Mouse (Mus musculus): ENCODE results near the gene Stpg3.
"Not testable (repeated sequence)": the region's sequence is repeated elsewhere in the genome, so short reads cannot be mapped to it uniquely, and the experiment has no call there.

The Stpg3 gene

DNA sequence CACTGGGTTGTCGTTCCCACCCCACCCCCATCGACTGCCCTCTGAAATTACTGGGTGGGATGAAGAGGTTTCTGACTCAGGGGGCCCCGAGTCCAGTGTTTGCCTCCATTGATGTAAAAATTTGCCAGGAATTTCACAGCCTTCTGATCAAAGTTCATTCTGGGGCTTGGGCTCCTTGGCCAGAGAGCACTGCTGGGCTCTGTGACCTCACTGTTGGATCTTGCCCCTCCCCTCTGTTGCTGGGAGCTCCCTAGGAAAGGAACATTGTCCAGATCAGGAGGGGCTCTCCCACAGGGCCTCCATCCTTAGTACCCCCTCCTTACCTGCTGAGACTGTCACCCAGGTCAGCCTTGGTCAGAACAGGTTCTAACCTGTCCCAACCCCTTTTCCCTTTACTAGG is at the start of gene Stpg3:
Gene Stpg3 (minus strand): TSS at position 194 of the 400 bp plus-strand sequence.
- no peak for DNase-seq (ENCODE audit: low read depth, low spot score)

DNA sequence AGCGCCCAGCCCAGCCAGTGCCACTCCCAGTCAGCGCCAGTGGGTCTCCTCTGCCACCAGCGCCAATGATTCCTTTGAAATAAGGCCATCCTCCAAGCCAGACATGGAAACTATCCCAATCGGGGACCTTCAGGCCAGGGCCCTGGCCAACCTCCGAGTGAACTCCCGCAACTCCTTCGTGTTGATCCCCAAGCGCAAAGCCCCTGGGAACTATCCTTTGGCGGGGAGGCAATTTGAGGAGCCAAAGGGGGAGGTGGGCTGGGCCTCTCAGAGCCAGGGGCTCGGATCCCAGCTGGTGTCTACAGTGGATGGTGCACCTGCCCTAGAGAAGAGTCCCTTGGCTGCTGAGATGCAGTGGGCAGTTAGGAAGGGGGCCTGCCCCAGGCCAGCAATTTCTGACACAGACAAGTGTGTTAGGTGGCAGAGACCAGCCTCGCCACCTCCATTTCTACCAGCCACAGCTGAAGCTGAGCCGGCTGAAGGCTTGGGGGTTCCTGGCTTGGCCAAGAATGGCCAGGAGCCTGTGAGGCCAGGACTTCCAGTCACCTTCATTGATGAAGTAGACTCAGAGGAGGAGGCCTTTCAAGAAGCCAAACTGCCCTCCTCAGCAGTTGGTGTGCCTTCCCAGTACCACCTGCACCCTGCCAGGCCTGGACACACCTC is 49.3 kb upstream of the Stpg3 start:
- DNase-seq (ENCODE audit: low read depth, low spot score): no peak

DNA sequence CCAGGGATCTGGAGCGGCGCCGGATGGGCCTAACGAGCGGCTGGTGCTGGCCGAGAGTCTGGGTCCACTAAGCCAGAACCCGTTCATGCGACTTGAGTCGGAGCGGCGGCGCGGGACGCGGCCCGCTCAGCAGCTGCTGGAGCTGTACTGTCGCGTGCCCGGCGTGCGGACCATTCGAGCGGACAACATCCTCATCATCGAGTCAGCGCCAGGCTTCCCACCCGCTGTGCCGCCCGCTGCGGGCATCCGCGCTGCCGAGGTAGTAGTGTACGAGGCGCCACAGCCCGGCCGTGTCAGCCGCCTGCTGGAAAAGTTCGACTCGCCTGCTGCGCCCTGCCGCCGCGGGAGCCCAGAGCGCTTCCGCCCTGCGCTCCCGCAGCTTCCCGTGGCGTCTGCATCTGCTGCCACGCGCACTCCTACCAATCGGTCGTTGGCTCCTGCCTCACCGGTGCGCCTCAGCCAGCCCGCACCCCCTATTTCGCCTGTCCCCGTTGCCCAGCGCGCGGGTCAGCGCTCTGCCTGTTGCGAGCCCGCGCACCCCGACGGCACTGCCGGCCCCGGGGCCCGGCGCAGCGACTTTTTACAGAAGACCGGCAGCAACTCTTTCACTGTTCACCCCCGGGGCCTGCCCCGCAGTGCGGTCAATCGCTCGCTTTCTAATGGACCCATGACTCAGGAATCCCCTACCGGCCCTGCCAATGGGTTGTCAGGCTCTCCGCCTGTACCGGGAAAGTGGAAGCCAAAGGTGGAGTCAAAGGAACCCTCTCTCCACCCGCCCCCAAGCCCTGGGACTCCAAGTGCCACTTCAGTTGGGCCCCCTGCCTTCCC is 48.6 kb upstream of the Stpg3 start:
- DNase-seq (ENCODE audit: low read depth, low spot score): no peak

DNA sequence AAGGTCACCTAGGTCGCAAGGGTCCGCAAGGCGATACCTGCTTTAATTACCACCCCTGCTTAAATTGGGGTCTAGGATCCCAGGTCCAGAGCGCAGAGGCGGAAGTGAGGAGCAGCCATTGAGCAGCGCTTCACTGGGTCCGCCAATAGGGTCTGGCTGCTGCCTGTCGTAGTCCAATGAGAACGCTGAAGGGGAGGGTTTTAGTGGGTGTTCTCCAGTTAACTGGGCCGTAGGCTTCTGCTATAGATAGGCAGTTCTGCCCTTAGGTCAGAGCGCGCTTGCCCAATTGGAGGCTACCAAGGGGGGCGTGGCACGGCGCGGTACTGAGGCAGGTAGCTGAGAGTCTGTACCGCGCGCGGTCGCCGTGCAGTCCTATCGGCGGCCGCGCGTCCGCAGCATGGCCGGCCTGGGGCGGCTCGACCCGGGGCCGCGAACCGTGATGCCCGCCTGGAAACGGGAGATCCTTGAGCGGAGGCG is 47.9 kb upstream of the Stpg3 start, which contains the start of gene Tprn:
Gene Tprn (plus strand): TSS at position 328 of the 477 bp plus-strand sequence.
- peak; percentile 87 for DNase-seq (ENCODE audit: low read depth, low spot score)

DNA sequence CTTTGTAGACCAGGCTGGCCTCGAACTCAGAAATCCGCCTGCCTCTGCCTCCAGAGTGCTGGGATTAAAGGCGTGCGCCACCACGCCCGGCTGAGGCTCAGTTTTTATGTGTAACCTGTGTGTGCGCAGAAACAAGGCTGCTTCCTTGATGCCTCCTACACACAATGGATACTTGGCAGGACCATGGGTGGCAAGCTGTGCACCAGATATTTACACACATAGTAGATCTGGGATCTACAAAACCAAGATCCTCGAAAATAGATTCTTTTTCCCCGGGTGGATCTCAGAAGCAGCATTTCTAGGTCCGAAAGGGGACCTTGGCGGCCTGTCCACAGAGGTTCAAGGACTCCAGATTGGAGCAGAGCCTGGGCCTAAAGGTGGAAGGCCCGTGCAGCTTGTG is 47.4 kb upstream of the Stpg3 start:
- no peak for DNase-seq (ENCODE audit: low read depth, low spot score)

DNA sequence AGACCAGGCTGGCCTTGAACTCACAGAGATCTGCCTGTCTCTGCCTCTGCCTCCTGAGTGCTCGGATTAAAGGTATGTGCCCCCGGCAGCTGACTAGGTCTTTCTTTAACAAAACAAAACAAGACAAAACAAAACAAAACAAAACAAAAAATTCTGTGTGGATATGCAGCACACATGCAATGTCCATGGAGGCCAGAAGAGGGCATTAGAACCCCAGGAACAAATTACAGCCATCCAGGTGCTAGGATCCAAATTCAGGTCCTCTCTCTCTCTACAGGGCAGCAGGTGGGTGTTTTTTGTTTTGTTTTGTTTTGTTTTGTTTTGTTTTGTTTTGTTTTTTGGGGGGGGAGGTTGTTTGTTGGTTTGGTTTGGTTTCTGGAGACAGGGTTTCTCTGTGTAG is 44.5 kb upstream of the Stpg3 start:
- DNase-seq (ENCODE audit: low read depth, low spot score): no peak

DNA sequence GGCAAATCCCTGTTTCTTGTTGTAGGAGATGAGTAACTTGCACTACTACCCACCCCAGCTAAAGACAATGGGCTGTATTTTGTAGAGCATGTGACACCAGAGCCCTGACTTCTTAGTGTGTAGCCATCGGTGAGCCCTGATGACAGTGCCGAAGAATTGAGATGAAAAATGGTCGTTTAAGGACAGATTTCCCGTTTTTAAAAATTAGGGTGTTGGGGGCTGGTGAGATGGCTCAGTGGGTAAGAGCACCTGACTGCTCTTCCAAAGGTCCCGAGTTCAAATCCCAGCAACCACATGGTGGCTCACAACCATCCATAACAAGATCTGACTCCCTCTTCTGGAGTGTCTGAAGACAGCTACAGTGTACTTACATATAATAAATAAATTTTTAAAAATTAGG is 42.8 kb upstream of the Stpg3 start:
- not testable (repeated sequence) for DNase-seq (ENCODE audit: low read depth, low spot score)

DNA sequence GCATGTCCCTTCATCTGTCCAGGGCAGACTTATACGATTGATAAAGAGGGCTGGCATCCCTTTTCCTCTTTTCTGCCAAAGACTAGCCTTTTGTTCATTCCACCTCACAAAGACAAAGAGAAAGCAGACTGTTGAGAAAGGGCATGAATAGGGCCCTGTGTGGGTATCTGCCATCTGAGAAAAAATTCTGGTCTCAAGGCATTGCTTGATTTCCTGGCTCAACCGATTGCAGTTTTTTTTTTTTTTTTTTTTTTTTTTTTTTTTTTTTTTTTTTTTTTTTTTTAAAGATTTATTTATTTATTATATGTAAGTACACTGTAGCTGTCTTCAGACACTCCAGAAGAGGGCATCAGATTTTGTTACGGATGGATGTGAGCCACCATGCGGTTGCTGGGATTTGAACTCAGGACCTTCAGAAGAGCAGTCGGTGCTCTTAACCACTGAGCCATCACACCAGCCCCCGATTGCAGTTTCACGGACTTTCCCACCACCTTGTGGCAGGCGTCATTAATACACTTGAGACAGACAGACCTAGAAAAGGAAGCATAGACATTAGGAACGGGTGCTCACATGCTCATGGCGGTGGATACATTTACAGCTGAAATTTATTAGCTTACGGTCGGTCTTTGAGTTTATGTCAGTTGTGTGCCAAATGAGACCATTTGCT is 42.1 kb upstream of the Stpg3 start:
- DNase-seq (ENCODE audit: low read depth, low spot score): not testable (repeated sequence)

DNA sequence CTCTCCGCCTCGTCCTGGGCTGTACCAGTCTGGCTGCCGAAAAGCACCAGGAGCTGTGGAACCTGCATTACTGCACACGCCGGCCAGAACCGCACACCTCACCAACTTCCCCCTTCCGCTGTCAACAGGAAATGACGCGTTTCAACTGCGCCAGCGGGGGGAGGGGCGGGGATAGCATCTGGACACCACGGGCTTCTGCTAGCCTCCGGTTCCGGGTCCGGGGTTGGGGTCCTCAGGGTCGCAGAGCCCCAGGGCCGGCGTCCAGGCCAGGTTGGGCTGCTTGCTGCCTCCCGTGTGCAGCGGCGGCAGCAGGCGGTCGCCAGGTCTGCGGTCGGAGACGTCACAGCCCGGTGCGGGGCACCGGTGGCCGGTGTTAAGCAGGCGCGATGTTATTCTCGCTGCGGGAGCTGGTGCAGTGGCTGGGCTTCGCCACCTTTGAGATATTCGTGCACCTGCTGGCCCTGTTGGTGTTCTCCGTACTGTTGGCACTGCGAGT is 40.9 kb upstream of the Stpg3 start, which contains the start of gene Tmem203:
Gene Tmem203 (plus strand): TSS at position 156 of the 496 bp plus-strand sequence.
- DNase-seq (ENCODE audit: low read depth, low spot score): peak; percentile 87

DNA sequence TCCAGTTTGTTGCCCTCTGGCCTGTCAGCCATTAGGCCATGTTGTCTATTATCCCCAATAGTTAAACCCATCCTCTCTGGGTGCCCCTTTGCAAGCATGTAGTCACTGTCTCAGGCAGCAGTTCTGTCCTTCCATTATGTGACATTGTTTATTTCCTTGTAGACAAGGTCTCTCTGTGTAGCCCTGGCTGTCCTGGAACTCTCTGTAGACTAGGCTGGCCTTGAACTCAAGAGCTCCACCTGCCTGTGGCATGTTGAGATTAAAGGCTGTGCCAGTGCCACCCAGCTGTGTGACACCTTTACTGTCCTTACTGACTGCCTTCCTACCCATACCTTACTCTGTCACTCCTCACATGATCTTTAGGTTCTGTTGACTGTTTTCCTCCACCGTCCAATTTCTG is 37.9 kb upstream of the Stpg3 start:
- DNase-seq (ENCODE audit: low read depth, low spot score): no peak

DNA sequence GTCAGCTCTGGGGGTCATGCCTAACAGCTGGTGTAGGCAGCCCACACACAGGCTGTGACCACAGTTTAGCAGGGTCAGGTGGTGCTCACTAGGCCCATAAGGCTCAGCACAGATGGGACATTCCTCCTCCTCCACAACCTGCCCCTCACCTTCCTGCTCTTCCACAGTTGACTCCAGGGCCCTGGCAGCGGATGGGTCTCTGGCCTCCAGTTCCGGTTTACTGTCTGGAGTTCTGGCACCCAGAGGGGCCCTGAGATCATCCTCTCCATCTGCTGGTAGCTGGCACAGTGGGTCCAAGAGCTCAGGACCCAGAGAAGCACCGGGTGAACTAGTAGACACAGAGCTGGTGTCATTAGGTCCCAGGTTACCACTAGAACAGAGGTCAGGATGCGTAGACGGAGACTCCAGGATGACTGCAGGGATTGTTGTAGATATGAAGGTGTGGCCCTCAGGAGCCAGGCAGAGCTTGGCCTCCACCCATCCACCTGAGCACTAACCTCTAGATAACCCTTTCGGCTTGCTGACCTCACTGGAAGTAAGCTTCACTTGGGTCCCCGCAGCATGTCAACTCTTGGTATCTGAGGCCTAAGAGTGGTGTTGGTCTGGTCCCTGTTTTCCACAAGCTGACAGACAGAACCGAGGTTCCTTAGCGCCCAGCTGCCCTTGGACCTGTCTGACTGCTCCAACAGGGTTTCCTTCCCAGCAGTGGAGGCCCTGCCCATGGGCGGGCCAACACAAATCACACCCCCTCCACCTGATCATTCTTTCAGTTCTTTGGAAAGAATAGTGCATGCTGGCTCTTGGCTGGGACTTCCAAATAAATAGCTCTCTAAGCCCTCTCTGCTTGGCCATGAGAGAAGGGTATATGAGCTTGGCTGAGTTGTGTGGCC is 32.0 kb upstream of the Stpg3 start, which contains the start of gene AL732309.1:
Gene AL732309.1 (minus strand): TSS at position 681 of the 890 bp plus-strand sequence.
- no peak for DNase-seq (ENCODE audit: low read depth, low spot score)

DNA sequence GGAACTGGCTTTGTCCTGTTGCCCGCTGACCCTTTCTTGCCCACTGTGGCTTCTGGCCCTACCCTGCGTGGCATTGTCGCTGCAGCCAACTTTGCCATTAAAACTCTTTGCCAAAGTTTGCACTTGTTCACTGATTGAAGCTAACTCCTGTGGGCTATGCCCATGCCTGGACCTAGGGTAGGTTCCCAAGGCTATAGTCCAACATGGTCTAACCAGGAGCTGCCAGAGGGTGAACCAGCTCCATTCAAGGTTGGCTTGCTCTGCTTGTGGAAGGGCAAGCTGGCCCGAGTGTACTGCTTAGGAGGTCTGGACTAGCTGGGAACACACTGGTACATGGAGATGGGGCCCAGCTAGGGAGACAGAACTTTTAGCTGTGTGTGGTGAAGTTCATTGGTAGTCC is 29.7 kb upstream of the Stpg3 start:
- no peak for DNase-seq (ENCODE audit: low read depth, low spot score)

DNA sequence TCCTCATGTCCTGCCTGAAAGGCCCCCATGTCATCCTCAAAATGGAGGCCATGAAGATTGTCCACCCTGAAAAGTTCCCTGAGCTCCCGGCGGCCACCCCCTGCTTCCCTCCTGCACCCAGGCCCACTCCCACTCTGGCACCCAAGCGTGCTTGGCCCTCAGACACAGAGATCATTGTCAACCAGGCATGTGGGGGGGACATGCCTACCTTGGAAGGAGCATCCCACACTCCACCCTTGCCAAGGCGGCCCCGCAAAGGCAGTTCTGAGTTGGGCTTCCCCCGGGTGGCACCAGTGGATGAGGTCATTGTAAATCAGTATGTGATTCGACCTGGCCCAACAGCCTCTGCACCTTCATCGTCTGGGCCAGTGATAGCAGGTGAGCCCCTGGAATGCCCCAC is 28.9 kb upstream of the Stpg3 start:
- DNase-seq (ENCODE audit: low read depth, low spot score): no peak

DNA sequence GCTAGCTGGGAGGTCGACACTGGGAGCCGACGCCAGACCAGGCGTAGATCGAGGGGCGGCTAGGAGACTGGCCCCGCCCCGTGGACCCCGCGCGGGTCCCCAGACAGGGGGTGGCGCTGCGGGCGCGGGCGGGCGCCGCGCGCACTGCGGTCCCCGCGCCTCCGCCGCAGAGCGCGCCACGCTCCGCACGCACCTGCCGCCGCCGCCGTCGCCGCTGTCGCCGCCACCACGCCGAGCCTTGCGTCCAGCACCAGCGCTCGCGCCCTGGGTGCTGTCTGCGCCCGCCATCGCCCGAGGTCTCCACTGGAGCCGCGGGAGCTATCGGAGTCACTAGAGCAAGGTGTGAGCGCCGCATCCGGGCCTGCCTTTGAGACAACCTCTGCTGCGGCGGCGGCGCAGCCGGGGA is 27.7 kb upstream of the Stpg3 start, which contains the start of the genes Rnf208 and Cysrt1:
Gene Rnf208 (plus strand): TSS at position 155 of the 406 bp plus-strand sequence.
Gene Cysrt1 (minus strand): TSS at position 352 of the 406 bp plus-strand sequence.
- no peak for DNase-seq (ENCODE audit: low read depth, low spot score)

DNA sequence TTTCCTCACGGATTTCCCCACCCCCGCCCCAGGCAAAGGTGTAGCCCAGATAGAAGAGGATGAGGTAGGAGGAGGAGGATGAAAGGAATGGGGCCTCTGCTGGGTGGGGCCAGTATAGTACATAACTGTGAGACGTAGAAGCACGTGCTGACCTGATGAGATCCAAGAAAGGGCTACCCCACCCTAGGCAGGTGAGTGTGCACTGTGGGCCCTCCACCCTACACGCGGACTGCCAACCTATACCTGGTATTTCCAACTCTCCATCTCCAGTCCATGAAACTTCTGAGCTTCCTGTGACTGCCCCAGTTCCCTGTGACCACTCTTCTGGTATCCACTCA is 27.0 kb upstream of the Stpg3 start:
- no peak for DNase-seq (ENCODE audit: low read depth, low spot score)

DNA sequence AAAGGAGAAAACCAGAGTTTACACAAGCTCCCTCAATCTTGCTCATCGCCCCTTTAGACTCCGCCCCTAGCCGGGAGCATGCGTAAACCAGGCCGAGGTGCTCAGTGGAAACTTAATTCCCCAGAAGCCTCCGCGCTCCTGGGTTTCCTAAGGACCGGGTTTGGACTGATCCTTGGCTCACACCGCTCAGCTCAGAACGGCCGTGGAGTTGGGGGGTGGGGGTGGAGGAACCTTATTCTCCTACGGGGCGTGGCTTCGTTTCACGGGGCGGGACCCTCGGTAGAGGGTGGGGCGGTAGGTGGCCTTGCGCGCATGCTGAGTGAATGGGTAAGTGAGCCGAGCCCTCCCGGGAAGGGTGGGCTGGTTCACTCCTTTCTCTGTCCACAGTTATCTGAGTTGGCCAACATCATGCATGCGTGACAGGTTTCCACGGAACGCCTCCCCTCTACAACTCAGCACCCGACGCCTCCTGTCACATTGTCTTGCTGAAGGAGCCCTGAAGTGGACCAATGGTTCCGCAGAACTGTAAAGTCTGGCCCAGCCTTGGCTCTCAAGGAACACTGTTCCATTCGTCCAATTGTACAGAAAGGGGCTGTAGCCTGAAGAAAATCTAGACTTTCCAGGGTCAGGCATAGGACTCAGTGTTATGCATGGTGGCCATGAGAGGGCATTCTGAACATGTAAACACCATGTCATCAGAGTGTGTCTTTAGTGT is 26.4 kb upstream of the Stpg3 start:
- DNase-seq (ENCODE audit: low read depth, low spot score): peak; percentile 58

DNA sequence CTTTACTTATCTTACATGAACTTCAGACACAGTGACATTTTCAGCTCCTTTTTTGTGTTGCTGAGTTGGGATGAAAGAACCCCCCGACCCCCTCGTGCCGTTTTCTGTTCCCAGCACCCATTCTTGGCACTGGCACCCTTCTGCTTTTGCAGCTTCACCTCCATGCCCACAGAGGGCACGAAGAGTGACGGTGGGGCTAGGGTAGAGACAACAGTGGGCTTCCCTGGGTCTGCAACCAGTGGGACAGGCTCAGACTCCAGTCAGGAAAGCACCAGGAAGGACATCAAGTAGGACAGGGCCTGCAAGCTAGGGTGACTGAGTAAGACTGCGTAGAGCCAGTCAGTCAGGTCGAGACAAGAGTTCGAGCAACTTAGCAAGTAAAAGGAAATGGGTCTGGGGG is 25.9 kb upstream of the Stpg3 start:
- no peak for DNase-seq (ENCODE audit: low read depth, low spot score)

DNA sequence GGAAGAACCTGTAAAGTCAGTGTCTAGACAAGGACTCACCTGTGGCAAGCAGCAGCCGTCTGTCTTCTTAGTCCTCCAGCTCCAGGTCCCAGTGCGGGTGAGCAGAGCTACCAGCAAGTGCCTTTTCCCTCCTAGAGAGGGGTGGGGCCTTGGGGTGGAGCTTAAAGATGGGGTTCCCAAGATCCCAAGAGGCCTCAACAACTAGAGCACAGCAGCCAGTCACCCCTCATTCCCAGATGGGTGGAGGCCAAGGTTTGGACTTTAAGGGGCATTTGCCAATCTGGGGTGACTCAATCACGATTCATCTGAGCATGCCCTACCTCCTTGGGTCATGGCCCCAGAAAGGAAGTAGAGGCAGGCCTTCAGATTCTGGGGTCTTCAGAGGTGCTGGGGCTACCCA is 25.3 kb upstream of the Stpg3 start:
- DNase-seq (ENCODE audit: low read depth, low spot score): no peak

DNA sequence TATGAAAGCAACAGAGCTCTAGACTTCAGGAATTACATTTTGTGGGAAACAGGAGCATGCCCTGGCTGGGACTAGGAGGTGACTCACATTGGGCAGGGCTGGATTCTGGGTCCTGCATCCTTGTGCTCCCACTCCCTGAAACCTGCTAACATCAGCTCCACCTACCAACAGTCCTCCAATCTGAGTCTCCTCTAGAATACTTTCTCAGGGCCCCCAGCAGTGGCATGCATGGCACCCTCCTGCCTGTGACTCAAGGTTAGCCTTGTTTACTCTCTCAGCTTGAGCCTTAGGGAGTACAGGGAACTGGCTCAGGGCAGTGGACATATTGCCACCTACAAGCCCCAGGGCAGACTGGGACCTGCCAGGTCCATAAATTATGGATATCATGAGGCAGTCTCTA is 23.7 kb upstream of the Stpg3 start:
- no peak for DNase-seq (ENCODE audit: low read depth, low spot score)

DNA sequence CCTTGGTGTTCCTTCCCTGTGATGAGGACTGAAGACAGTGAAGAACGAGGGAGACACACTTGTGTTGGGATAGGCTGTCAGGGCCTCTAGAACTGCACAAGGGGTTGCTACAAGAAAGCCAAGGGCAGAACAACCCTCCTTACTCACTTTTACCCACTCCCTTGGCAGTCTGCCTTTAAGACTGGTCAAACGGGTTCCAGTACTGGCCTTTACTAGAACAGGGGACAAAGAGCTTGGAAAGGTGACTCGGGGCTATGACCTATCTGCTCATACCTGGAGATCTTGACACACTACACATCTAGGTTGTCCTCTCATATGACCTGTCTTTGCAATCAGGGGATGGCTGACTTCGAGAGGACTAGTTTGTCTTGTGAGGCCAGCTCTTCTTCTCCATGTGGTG is 23.1 kb upstream of the Stpg3 start:
- DNase-seq (ENCODE audit: low read depth, low spot score): no peak
